Mouse (Mus musculus) erythroblast, embryonic 14.5 days (primary cell): ENCODE data around the gene Dnah8. TPM values are rescaled to one million over a fixed set of nuclear protein-coding genes. Genes with fewer than 3 reads are reported as not detected.
"Not testable (repeated sequence)": the region's sequence is repeated elsewhere in the genome, so short reads cannot be mapped to it uniquely, and the experiment has no call there.

Source experiments
- H3K27me3 ChIP-seq: 2 replicates; pipeline ENCODE4 v1.6.1; 2012; ENCODE audit warnings: inconsistent platforms; ENCODE audit not compliant: control insufficient read depth
- H3K36me3 ChIP-seq: 2 replicates; pipeline ENCODE4 v1.6.1; 2012; ENCODE audit warnings: mild to moderate bottlenecking, inconsistent platforms; ENCODE audit not compliant: control insufficient read depth
- H3K4me1 ChIP-seq: 2 replicates; pipeline ENCODE4 v1.6.1; 2012; ENCODE audit warnings: inconsistent platforms; ENCODE audit not compliant: control insufficient read depth
- H3K4me3 ChIP-seq: replicated peaks from 2 replicates; pipeline ENCODE3; 2012; ENCODE audit warnings: moderate library complexity, mild to moderate bottlenecking, inconsistent platforms
- H3K9me3 ChIP-seq: 2 replicates; pipeline ENCODE4 v1.6.1; 2012; ENCODE audit warnings: low read length, inconsistent platforms, mixed read lengths; ENCODE audit not compliant: control insufficient read depth
- GATA1 ChIP-seq: IDR thresholded peaks from 2 replicates; pipeline ENCODE4 v1.6.1; 2012; ENCODE audit warnings: low read length, inconsistent platforms, mixed read lengths
- TAL1 ChIP-seq: IDR thresholded peaks from 3 replicates; pipeline ENCODE4 v1.6.1; 2012; ENCODE audit warnings: low read length, inconsistent platforms, mixed read lengths
- polyA plus RNA-seq: library from polyadenylated mRNA; stranded (reverse); fragments of >175 nt; gene quantifications from 2 replicates; pipeline ENCODE4 v1.2.3, GENCODE M21; 2012

Gene Dnah8
- polyA plus RNA-seq, 1 experiment = 0.08 TPM

- H3K4me3 ChIP-seq = peak overlapping the region; percentile 64
- H3K27me3 ChIP-seq = no peaks in the 10 kb centered on the region
- H3K36me3 ChIP-seq = peaks cover 20% of the 10 kb centered on the region
- no peaks in the 10 kb centered on the region for H3K9me3 ChIP-seq
- H3K4me1 ChIP-seq = peaks cover 73% of the 10 kb centered on the region
- TF ChIP-seq TAL1 (peak; percentile 66), GATA1 (peak; percentile 74)
Measured at GRCm38 (mm10) chr17:30613350-30613749, 10.8 kb upstream of the Dnah8 start.

- Histone ChIP-seq H3K36me3 (peaks cover 2% of the 10 kb centered on the region; the same call in 1 of the 2 replicates), H3K4me3 (no peak overlapping the region), H3K4me1 (peaks cover 45% of the 10 kb centered on the region), H3K27me3 (no peaks in the 10 kb centered on the region), H3K9me3 (no peaks in the 10 kb centered on the region)
- TF ChIP-seq GATA1 = no peak
- peak; percentile 53 for TF ChIP-seq TAL1
Measured at GRCm38 (mm10) chr17:30616203-30616602, 8.0 kb upstream of the Dnah8 start.

- H3K36me3 ChIP-seq = no peaks in the 10 kb centered on the region
- TF ChIP-seq TAL1 = no peak
- no peak for TF ChIP-seq GATA1
- no peak overlapping the region for H3K4me3 ChIP-seq
- H3K4me1 ChIP-seq = peaks cover 32% of the 10 kb centered on the region
- no peaks in the 10 kb centered on the region for H3K27me3 ChIP-seq
- no peaks in the 10 kb centered on the region for H3K9me3 ChIP-seq
Measured at GRCm38 (mm10) chr17:30618136-30618891, 5.8 kb upstream of the Dnah8 start.

- TF ChIP-seq GATA1 (no peak), TAL1 (no peak)
- no peaks in the 10 kb centered on the region for H3K36me3 ChIP-seq
- peaks cover 24% of the 10 kb centered on the region for H3K4me1 ChIP-seq
- no peak overlapping the region for H3K4me3 ChIP-seq
- no peaks in the 10 kb centered on the region for H3K9me3 ChIP-seq
- no peaks in the 10 kb centered on the region for H3K27me3 ChIP-seq
Measured at GRCm38 (mm10) chr17:30619153-30619552, 5.0 kb upstream of the Dnah8 start.

- TF ChIP-seq TAL1 (no peak), GATA1 (no peak)
- Histone ChIP-seq H3K9me3 (no peaks in the 10 kb centered on the region), H3K36me3 (no peaks in the 10 kb centered on the region)
Measured at GRCm38 (mm10) chr17:30620548-30620947, 3.6 kb upstream of the Dnah8 start.

GRCm38 (mm10) chr17:30621450-30621849, 2.7 kb upstream of the Dnah8 start:
- H3K36me3 ChIP-seq = no peaks in the 10 kb centered on the region
- no peaks in the 10 kb centered on the region for H3K9me3 ChIP-seq
- H3K27me3 ChIP-seq = no peaks in the 10 kb centered on the region
- no peak overlapping the region for H3K4me3 ChIP-seq
- TF ChIP-seq TAL1 (no peak), GATA1 (no peak)
- peaks cover 6% of the 10 kb centered on the region for H3K4me1 ChIP-seq

More at GRCm38 (mm10) chr17:30620548-30620947, 3.6 kb upstream of the Dnah8 start:
- Histone ChIP-seq H3K27me3 (no peaks in the 10 kb centered on the region), H3K4me3 (no peak overlapping the region), H3K4me1 (peaks cover 14% of the 10 kb centered on the region)

- no peaks in the 10 kb centered on the region for H3K9me3 ChIP-seq
- TF ChIP-seq GATA1 (no peak), TAL1 (no peak)
- no peaks in the 10 kb centered on the region for H3K27me3 ChIP-seq
- H3K4me1 ChIP-seq = no peaks in the 10 kb centered on the region; the same call in 1 of the 2 replicates
- H3K36me3 ChIP-seq = no peaks in the 10 kb centered on the region
- H3K4me3 ChIP-seq = no peak overlapping the region
Measured at GRCm38 (mm10) chr17:30623200-30623599, 954 bp upstream of the Dnah8 start.

- H3K4me1 ChIP-seq, H3K36me3 ChIP-seq, H3K4me3 ChIP-seq, H3K9me3 ChIP-seq, H3K27me3 ChIP-seq: not testable (repeated sequence)
Measured at GRCm38 (mm10) chr17:30626719-30627118, 2.6 kb downstream of the Dnah8 start, which contains the start of gene Glo1. Glo1 (minus strand) TSS chr17:30626871.

- Histone ChIP-seq H3K36me3 (no peaks in the 10 kb centered on the region), H3K4me3 (no peak overlapping the region), H3K9me3 (no peaks in the 10 kb centered on the region), H3K27me3 (no peaks in the 10 kb centered on the region), H3K4me1 (peaks cover 8% of the 10 kb centered on the region)
- no peak for TF ChIP-seq TAL1
- TF ChIP-seq GATA1 = no peak
Measured at GRCm38 (mm10) chr17:30635367-30635766, 11.2 kb downstream of the Dnah8 start.

GRCm38 (mm10) chr17:30637714-30638113, 13.6 kb downstream of the Dnah8 start:
- TF ChIP-seq TAL1 = no peak
- no peak for TF ChIP-seq GATA1
- Histone ChIP-seq H3K36me3 (no peaks in the 10 kb centered on the region), H3K4me1 (peaks cover 8% of the 10 kb centered on the region), H3K9me3 (no peaks in the 10 kb centered on the region), H3K27me3 (no peaks in the 10 kb centered on the region), H3K4me3 (no peak overlapping the region)
